ENCODE assay signal across 8 mouse cellular contexts in the genomic region with DNA sequence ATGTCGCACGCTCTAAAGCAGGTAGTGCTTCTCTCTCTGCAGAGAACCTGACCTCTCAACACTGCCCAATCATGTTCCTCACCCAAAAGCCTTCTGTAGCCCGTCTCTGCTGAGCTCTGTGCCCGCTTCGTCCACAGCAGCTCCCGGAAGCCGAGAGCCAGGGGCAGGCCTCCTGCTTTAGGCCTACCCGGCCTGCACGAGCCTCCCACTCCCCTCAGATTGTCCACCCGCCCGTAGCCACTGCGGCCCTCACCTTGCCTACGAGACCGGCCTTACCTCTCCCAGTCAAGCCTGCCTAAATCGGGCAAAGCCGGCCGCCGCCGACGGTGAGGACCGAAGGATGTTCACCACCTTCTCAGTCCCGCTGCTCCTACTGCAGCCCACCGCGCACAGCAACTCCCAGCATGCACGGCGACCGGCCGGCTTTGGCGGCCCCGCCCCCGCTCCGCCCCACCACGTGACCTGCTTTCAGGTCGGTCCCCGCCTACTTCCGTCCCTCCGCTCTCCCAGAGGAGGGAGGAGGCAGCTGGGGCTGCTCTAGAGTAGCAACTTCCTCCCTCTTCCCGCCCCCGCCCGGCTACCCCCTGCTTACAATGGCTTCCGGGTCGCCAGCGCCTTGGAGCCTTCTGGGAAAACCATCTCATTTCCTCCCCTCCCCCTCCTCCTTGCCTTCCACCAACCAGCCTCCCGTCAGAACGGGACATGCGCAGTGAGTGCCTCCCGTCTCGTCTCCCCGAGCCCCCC. TPM values are rescaled to one million over a fixed set of nuclear protein-coding genes. Genes with fewer than 3 reads are reported as not detected.
DNase-seq lines count a peak whose midpoint lies in the region; ATAC-seq and TF ChIP-seq lines count a peak whose summit lies in the region.

A gene (plus strand): TSS at position 668 of the 744 bp plus-strand sequence.

- H3K4me2 ChIP-seq in kidney, embryonic 14.5 days (replicated peaks; ENCODE audit: low read depth, low read length) = peak within 1 kb of the TSS; percentile 66
- H3K4me2 ChIP-seq in limb, embryonic 15.5 days = peak within 1 kb of the TSS; percentile 57

- DNase-seq in A20 (ENCODE audit: low read depth, low spot score) = peak; percentile 99
- peak; percentile 98 to 99 for DNase-seq in heart, adult 9 months (ENCODE audit: low spot score in 2 of 2)
- DNase-seq in monocyte, adult 2 months (ENCODE audit: low read depth in 1 of 2, low spot score in 2 of 2) = peak; percentile 93 to 97
- DNase-seq in spleen, postnatal 36 days (ENCODE audit: low spot score in 2 of 2) = peak; percentile 99

- no peak for TF ChIP-seq CTCF in bone marrow macrophage, adult 2 months (IDR thresholded peaks at IDR 0.05; ENCODE audit: low read depth, low read length)
- no peak for TF ChIP-seq CTCF in embryonic fibroblast, embryonic 13.5 days (IDR thresholded peaks at IDR 0.05; ENCODE audit: borderline replicate concordance, insufficient read depth, low read length)

- no peak for TF ChIP-seq POLR2A in bone marrow macrophage, adult 2 months (IDR thresholded peaks at IDR 0.05; ENCODE audit: borderline replicate concordance, low read depth, low read length)
- TF ChIP-seq POLR2A in embryonic fibroblast, embryonic 13.5 days (IDR thresholded peaks at IDR 0.05; ENCODE audit: low read depth, low read length) = peak; percentile 95

- peaks cover 6% of the 10 kb centered on the region; the same call in 1 of the 2 replicates for H3K4me1 ChIP-seq in bone marrow macrophage, adult 2 months (ENCODE audit: control insufficient read depth, insufficient read depth, low read length)
- H3K4me1 ChIP-seq in embryonic fibroblast, embryonic 13.5 days (ENCODE audit: control insufficient read depth, insufficient read depth, low read length) = no peaks in the 10 kb centered on the region
- peaks cover 4% of the 10 kb centered on the region; the same call in 1 of the 2 replicates for H3K4me1 ChIP-seq in kidney, embryonic 14.5 days (ENCODE audit: control insufficient read depth, insufficient read depth, low read length)
- H3K4me1 ChIP-seq in limb, embryonic 15.5 days = peaks cover 7% of the 10 kb centered on the region

- under 1% methylated on average over 45 of the region's 49 CpGs for WGBS in kidney, embryonic 14.5 days
- under 1% methylated on average over 47 of the region's 49 CpGs for WGBS in limb, embryonic 15.5 days

- H3K27ac ChIP-seq in bone marrow macrophage, adult 2 months (ENCODE audit: insufficient read depth, low read depth, low read length) = peak within 1 kb of the TSS; percentile 89
- H3K27ac ChIP-seq in embryonic fibroblast, embryonic 13.5 days (ENCODE audit: insufficient read depth, low read length) = peak within 1 kb of the TSS; percentile 85
- H3K27ac ChIP-seq in kidney, embryonic 14.5 days (ENCODE audit: low read depth, low read length) = peak within 1 kb of the TSS; percentile 97
- H3K27ac ChIP-seq in limb, embryonic 15.5 days = peak within 1 kb of the TSS; percentile 98

- H3K9me3 ChIP-seq in kidney, embryonic 14.5 days (ENCODE audit: control insufficient read depth, low read length) = no peaks in the 10 kb centered on the region
- no peaks in the 10 kb centered on the region for H3K9me3 ChIP-seq in limb, embryonic 15.5 days

- peak; percentile 99 for ATAC-seq in kidney, embryonic 14.5 days (ENCODE audit: low FRiP score, low TSS enrichment)
- ATAC-seq in limb, embryonic 15.5 days (ENCODE audit: insufficient number of reproducible peaks, low FRiP score, low TSS enrichment, low read depth) = peak; percentile 100

- H3K36me3 ChIP-seq in kidney, embryonic 14.5 days (ENCODE audit: control insufficient read depth, insufficient read depth, low read length) = no peaks in the 10 kb centered on the region
- no peaks in the 10 kb centered on the region for H3K36me3 ChIP-seq in limb, embryonic 15.5 days

- H3K9ac ChIP-seq in kidney, embryonic 14.5 days (ENCODE audit: low read depth, low read length) = peak within 1 kb of the TSS; percentile 91
- peak within 1 kb of the TSS; percentile 88 for H3K9ac ChIP-seq in limb, embryonic 15.5 days

- H3K27me3 ChIP-seq in kidney, embryonic 14.5 days (ENCODE audit: control insufficient read depth, insufficient read depth, low read length) = no peaks in the 10 kb centered on the region
- H3K27me3 ChIP-seq in limb, embryonic 15.5 days = no peaks in the 10 kb centered on the region

- H3K4me3 ChIP-seq in bone marrow macrophage, adult 2 months (ENCODE audit: insufficient read depth, low read length) = peak within 1 kb of the TSS; percentile 88
- peak within 1 kb of the TSS; percentile 92 for H3K4me3 ChIP-seq in embryonic fibroblast, embryonic 13.5 days (ENCODE audit: insufficient read depth, low read length)
- peak within 1 kb of the TSS; percentile 79 for H3K4me3 ChIP-seq in kidney, embryonic 14.5 days (ENCODE audit: low read length)
- H3K4me3 ChIP-seq in limb, embryonic 15.5 days = peak within 1 kb of the TSS; percentile 90

RNA-seq across cellular contexts. Expression of the gene that starts here (rescaled TPM):
- 20.4 and 20.6 TPM in 2 replicates for polyA plus RNA-seq in bone marrow macrophage, adult 2 months (2012; ENCODE audit: insufficient read depth, insufficient read length, missing spikeins)
- 43.5 and 45.4 TPM in 2 replicates for polyA plus RNA-seq in embryonic fibroblast, embryonic 13.5 days (2011; ENCODE audit: insufficient read length, low read depth, missing spikeins)
- 25.1 and 34.2 TPM in 2 replicates for polyA plus RNA-seq in kidney, embryonic 14.5 days (2014; fragmentation: Nextera tagmentation; extraction: Ambion mirVana)
- polyA plus RNA-seq in limb, embryonic 15.5 days (2015; fragmentation: Nextera tagmentation; extraction: Ambion mirVana) = 28.2 and 28.8 TPM in 2 replicates

Comparison
In these comparisons a context has a peak if more than half of its experiments do, and no peak if none do; other contexts are left out.
1. Peak in every context shown above with its lines: DNase-seq, ATAC-seq, H3K4me3 ChIP-seq and H3K27ac ChIP-seq.